Mouse (Mus musculus): Measurements from ENCODE around the gene Car15. TPM values are rescaled to one million over a fixed set of nuclear protein-coding genes. Genes with fewer than 3 reads are reported as not detected.
A peak's percentile ranks its signal among the peaks of the same experiment; 100 is the strongest.

The Car15 gene
- polyA plus RNA-seq, 1 experiment from 2014 or later = 3.7 TPM

- WGBS = 25% methylated on average over 7 of the region's 7 CpGs
- Histone ChIP-seq H3K9ac (ENCODE audit: low read length) (0 out of 2 replicates have a peak overlapping the region, but pooled peaks have one; percentile 26), H3K9me3 (replicated peaks; ENCODE audit: control insufficient read depth, low read length) (no peaks in the 10 kb centered on the region), H3K36me3 (ENCODE audit: control insufficient read depth, insufficient read depth, low read length) (0 out of 2 replicates have a peak, but pooled peaks cover 4% of the 10 kb centered on the region), H3K27me3 (ENCODE audit: control insufficient read depth, insufficient read depth, low read length) (peaks cover 43% of the 10 kb centered on the region), H3K4me2 (ENCODE audit: low read depth, low read length) (no peak overlapping the region), H3K4me1 (ENCODE audit: control insufficient read depth, insufficient read depth, low read length) (peaks cover 61% of the 10 kb centered on the region), H3K4me3 (replicated peaks; ENCODE audit: low read length) (no peak overlapping the region; the same call in 1 of the 2 replicates), H3K27ac (ENCODE audit: low read length) (no peak overlapping the region)
- no peak for ATAC-seq (ENCODE audit: insufficient read depth, low FRiP score)
Measured at GRCm38 (mm10) chr16:17801777-17802455, 36.2 kb downstream of the Car15 start.

- Histone ChIP-seq H3K4me3 (replicated peaks; ENCODE audit: low read length) (no peak overlapping the region), H3K27ac (ENCODE audit: low read length) (no peak overlapping the region), H3K36me3 (ENCODE audit: control insufficient read depth, insufficient read depth, low read length) (0 out of 2 replicates have a peak, but pooled peaks cover 4% of the 10 kb centered on the region), H3K4me2 (ENCODE audit: low read depth, low read length) (peak overlapping the region; percentile 71), H3K27me3 (ENCODE audit: control insufficient read depth, insufficient read depth, low read length) (peaks cover 36% of the 10 kb centered on the region), H3K9me3 (replicated peaks; ENCODE audit: control insufficient read depth, low read length) (no peaks in the 10 kb centered on the region), H3K9ac (ENCODE audit: low read length) (no peak overlapping the region), H3K4me1 (ENCODE audit: control insufficient read depth, insufficient read depth, low read length) (peaks cover 50% of the 10 kb centered on the region)
- ATAC-seq (ENCODE audit: insufficient read depth, low FRiP score) = no peak
Measured at GRCm38 (mm10) chr16:17799584-17799983, 38.6 kb downstream of the Car15 start.

DNA sequence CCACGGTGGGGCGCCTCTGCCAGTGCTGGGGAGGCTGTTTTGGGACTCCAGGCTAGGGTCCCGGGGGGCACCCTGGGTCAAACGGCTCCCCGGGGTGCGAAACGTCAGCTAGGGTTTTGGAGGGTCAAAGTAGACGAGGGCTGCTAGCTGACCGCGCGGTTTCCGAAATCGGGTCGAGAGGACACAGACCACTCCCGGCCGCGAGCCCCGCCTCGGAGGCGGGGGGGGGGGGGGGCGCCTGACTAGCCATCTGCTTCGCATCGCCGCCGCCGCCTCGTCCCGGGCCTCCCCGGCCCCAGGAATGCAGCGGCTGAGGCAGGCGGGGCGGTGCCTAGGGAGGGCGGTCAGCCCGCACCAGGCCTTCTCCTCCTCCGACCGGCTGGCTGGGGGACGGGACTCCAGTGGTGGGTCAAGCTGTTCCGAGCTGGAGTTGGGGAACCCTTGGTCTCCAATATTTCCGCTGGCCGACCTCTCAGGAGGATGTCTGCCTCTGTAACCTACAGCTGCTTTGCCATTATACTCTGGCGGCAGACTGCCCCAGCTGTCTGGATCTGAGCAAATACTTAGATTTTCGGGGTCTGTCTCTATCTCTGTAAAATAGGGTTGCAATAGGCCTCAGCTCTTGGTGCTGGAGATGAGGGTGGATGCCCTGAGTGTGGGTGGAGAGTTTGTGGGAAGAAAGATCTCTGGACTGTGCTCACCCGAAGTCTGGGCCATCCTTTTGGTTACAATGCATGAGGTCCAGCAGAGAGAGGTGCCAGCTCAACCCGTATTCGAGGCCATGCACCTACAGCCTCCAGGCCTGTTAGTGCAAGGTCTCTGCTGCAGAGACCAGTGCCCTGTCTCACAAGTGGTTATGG, 39.6 kb downstream of the Car15 start:
- Histone ChIP-seq H3K4me2 (ENCODE audit: low read depth, low read length) (peak overlapping the region; percentile 71), H3K4me1 (ENCODE audit: control insufficient read depth, insufficient read depth, low read length) (peaks cover 39% of the 10 kb centered on the region), H3K9ac (ENCODE audit: low read length) (peak overlapping the region; percentile 88), H3K27ac (ENCODE audit: low read length) (peak overlapping the region; percentile 96), H3K36me3 (ENCODE audit: control insufficient read depth, insufficient read depth, low read length) (0 out of 2 replicates have a peak, but pooled peaks cover 2% of the 10 kb centered on the region), H3K27me3 (ENCODE audit: control insufficient read depth, insufficient read depth, low read length) (peaks cover 32% of the 10 kb centered on the region), H3K4me3 (replicated peaks; ENCODE audit: low read length) (peak overlapping the region; percentile 73), H3K9me3 (replicated peaks; ENCODE audit: control insufficient read depth, low read length) (no peaks in the 10 kb centered on the region)
- WGBS = 6% methylated on average over 31 of the region's 45 CpGs
- ATAC-seq (ENCODE audit: insufficient read depth, low FRiP score) = peak; percentile 84

GRCm38 (mm10) chr16:17797812-17798311, 40.3 kb downstream of the Car15 start:
- no peaks in the 10 kb centered on the region for H3K36me3 ChIP-seq (ENCODE audit: control insufficient read depth, insufficient read depth, low read length)
- peak overlapping the region; percentile 73 for H3K4me3 ChIP-seq (replicated peaks; ENCODE audit: low read length)
- WGBS = 3% methylated on average over 29 of the region's 29 CpGs
- H3K9me3 ChIP-seq (replicated peaks; ENCODE audit: control insufficient read depth, low read length) = no peaks in the 10 kb centered on the region
- peaks cover 27% of the 10 kb centered on the region for H3K27me3 ChIP-seq (ENCODE audit: control insufficient read depth, insufficient read depth, low read length)
- peak overlapping the region; percentile 71 for H3K4me2 ChIP-seq (ENCODE audit: low read depth, low read length)
- peak overlapping the region; percentile 88 for H3K9ac ChIP-seq (ENCODE audit: low read length)
- H3K27ac ChIP-seq (ENCODE audit: low read length) = peak overlapping the region; percentile 96
- ATAC-seq (ENCODE audit: insufficient read depth, low FRiP score) = 0 out of 2 replicates have a peak, but pooled peaks have one; percentile 0
- peaks cover 33% of the 10 kb centered on the region for H3K4me1 ChIP-seq (ENCODE audit: control insufficient read depth, insufficient read depth, low read length)

GRCm38 (mm10) chr16:17796971-17797811, 41.0 kb downstream of the Car15 start, which contains the start of gene Scarf2:
Gene Scarf2 (plus strand): TSS chr16:17797282.
- Histone ChIP-seq H3K36me3 (ENCODE audit: control insufficient read depth, insufficient read depth, low read length) (no peaks in the 10 kb centered on the region), H3K27me3 (ENCODE audit: control insufficient read depth, insufficient read depth, low read length) (peaks cover 21% of the 10 kb centered on the region), H3K27ac (ENCODE audit: low read length) (peak within 1 kb of the TSS; percentile 96), H3K9me3 (replicated peaks; ENCODE audit: control insufficient read depth, low read length) (no peaks in the 10 kb centered on the region), H3K9ac (ENCODE audit: low read length) (peak within 1 kb of the TSS; percentile 88), H3K4me3 (replicated peaks; ENCODE audit: low read length) (peak within 1 kb of the TSS; percentile 73), H3K4me2 (ENCODE audit: low read depth, low read length) (peak within 1 kb of the TSS; percentile 71), H3K4me1 (ENCODE audit: control insufficient read depth, insufficient read depth, low read length) (peaks cover 26% of the 10 kb centered on the region)
- ATAC-seq (ENCODE audit: insufficient read depth, low FRiP score) = peak; percentile 75
- 1% methylated on average over 80 of the region's 81 CpGs for WGBS

DNA sequence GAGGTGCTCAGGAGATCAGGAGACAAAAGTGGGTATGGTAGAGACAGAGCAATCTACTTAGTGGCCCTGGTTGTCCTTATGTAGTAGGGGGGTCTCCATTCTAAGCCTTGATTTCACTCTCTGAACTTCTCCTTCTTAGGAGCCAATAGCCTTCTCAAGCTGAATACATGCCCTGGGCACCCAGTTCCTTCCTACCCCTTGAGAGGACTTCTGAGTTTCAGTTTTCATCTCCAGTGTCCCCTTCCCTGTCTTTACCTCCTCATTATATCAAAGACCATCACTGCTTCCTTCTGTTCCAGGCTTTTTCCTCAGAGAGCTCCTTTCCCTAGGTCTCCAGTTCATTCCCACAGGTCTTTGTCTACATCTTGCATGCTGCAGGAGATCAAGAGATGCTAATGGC, 41.6 kb downstream of the Car15 start:
- peak overlapping the region; percentile 96 for H3K27ac ChIP-seq (ENCODE audit: low read length)
- H3K36me3 ChIP-seq (ENCODE audit: control insufficient read depth, insufficient read depth, low read length) = no peaks in the 10 kb centered on the region
- peak overlapping the region; percentile 88 for H3K9ac ChIP-seq (ENCODE audit: low read length)
- ATAC-seq (ENCODE audit: insufficient read depth, low FRiP score) = no peak
- H3K4me1 ChIP-seq (ENCODE audit: control insufficient read depth, insufficient read depth, low read length) = peaks cover 20% of the 10 kb centered on the region
- peak overlapping the region; percentile 71 for H3K4me2 ChIP-seq (ENCODE audit: low read depth, low read length)
- peak overlapping the region; percentile 73 for H3K4me3 ChIP-seq (replicated peaks; ENCODE audit: low read length)
- H3K9me3 ChIP-seq (replicated peaks; ENCODE audit: control insufficient read depth, low read length) = no peaks in the 10 kb centered on the region
- H3K27me3 ChIP-seq (ENCODE audit: control insufficient read depth, insufficient read depth, low read length) = peaks cover 14% of the 10 kb centered on the region; the same call in 1 of the 2 replicates

DNA sequence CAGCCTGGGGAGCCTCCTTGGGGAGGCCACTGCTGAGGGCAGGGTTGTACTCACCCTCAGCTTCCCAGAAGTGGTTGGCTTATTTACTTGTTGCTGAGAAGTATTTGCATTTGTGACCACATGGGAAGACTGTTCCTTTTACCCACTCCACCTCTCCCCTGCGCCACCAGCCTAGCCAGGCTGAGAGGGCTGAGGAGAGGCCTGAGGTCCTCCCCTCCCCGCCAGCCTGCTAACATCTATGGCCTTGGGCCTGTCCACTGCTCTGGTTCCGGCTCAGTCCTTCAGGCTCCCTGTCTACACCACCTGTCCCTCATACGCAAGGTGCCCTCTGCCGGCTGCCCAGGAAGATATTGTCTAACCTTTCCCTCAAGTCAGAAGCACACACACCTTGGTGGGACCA, 42.5 kb downstream of the Car15 start:
- Histone ChIP-seq H3K4me1 (ENCODE audit: control insufficient read depth, insufficient read depth, low read length) (peaks cover 15% of the 10 kb centered on the region), H3K4me3 (replicated peaks; ENCODE audit: low read length) (no peak overlapping the region), H3K9ac (ENCODE audit: low read length) (no peak overlapping the region), H3K27me3 (ENCODE audit: control insufficient read depth, insufficient read depth, low read length) (0 out of 2 replicates have a peak, but pooled peaks cover 8% of the 10 kb centered on the region), H3K9me3 (replicated peaks; ENCODE audit: control insufficient read depth, low read length) (no peaks in the 10 kb centered on the region), H3K4me2 (ENCODE audit: low read depth, low read length) (no peak overlapping the region), H3K36me3 (ENCODE audit: control insufficient read depth, insufficient read depth, low read length) (no peaks in the 10 kb centered on the region), H3K27ac (ENCODE audit: low read length) (no peak overlapping the region)
- ATAC-seq (ENCODE audit: insufficient read depth, low FRiP score) = no peak
- 58% methylated on average over 5 of the region's 5 CpGs for WGBS

DNA sequence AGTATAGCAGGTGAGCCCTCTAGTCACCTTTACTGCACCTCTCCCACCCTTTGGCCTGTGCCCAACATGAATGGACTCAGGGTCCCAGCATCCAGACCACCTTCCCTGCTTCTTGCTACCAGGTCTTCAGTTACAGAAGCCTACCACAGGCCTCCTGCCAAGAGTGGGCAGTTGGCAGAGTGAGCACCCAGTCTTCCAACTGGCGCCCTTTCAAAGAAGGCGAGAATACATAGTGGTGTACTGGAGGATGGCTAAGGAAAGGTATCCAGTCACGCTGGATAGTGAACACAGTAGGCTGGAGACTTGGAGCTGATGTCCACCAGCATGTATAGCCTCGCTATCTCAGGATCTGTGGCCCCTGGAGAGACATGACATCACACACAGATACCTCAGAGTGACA, 44.1 kb downstream of the Car15 start:
- Histone ChIP-seq H3K9ac (ENCODE audit: low read length) (no peak overlapping the region), H3K27me3 (ENCODE audit: control insufficient read depth, insufficient read depth, low read length) (0 out of 2 replicates have a peak, but pooled peaks cover 2% of the 10 kb centered on the region), H3K9me3 (replicated peaks; ENCODE audit: control insufficient read depth, low read length) (no peaks in the 10 kb centered on the region), H3K4me1 (ENCODE audit: control insufficient read depth, insufficient read depth, low read length) (0 out of 2 replicates have a peak, but pooled peaks cover 4% of the 10 kb centered on the region), H3K36me3 (ENCODE audit: control insufficient read depth, insufficient read depth, low read length) (peaks cover 4% of the 10 kb centered on the region; the same call in 1 of the 2 replicates), H3K4me3 (replicated peaks; ENCODE audit: low read length) (no peak overlapping the region), H3K27ac (ENCODE audit: low read length) (no peak overlapping the region), H3K4me2 (ENCODE audit: low read depth, low read length) (no peak overlapping the region)
- no peak for ATAC-seq (ENCODE audit: insufficient read depth, low FRiP score)
- 96% methylated on average over 4 of the region's 4 CpGs for WGBS
